Mouse (Mus musculus) left cerebral cortex, adult 18-20 months (tissue): ENCODE data around the gene Selenoo. TPM values are rescaled to one million over a fixed set of nuclear protein-coding genes. Genes with fewer than 3 reads are reported as not detected.

Experiments
- DNase-seq, 2 experiments: peaks; one replicate each; pipeline ENCODE4 v3.0.0; 2021 to 2022; ENCODE audit warnings: low spot score in 2 of 2, mixed read lengths in 1 of 2
- long read RNA-seq, 2 experiments: library from polyadenylated mRNA; stranded (forward); transcript quantifications; one replicate each; pipeline ENCODE4 v2.0.0; 2021
- total RNA-seq, 2 experiments: library from RNA; stranded (reverse); gene quantifications; 2 replicates each; pipeline ENCODE4 v1.2.3; 2021

The Selenoo gene
- total RNA-seq = 10 to 100 TPM; 20.1 to 23.0 TPM
- long read RNA-seq, experiment 1, transcript Selenoo-201 (9 exons, 2,383 nt) = major isoform, 51 of 68 reads
- long read RNA-seq, experiment 1, partial matches to known transcripts = 2 of 68 reads
- long read RNA-seq, experiment 1, other reads (novel, unspliced or antisense) = 14 of 68 reads
- long read RNA-seq, experiment 2, transcript Selenoo-201 (9 exons, 2,383 nt) = major isoform, 36 of 44 reads
- long read RNA-seq, experiment 2, partial matches to known transcripts = 1 of 44 reads
- long read RNA-seq, experiment 2, other reads (novel, unspliced or antisense) = 7 of 44 reads

DNA sequence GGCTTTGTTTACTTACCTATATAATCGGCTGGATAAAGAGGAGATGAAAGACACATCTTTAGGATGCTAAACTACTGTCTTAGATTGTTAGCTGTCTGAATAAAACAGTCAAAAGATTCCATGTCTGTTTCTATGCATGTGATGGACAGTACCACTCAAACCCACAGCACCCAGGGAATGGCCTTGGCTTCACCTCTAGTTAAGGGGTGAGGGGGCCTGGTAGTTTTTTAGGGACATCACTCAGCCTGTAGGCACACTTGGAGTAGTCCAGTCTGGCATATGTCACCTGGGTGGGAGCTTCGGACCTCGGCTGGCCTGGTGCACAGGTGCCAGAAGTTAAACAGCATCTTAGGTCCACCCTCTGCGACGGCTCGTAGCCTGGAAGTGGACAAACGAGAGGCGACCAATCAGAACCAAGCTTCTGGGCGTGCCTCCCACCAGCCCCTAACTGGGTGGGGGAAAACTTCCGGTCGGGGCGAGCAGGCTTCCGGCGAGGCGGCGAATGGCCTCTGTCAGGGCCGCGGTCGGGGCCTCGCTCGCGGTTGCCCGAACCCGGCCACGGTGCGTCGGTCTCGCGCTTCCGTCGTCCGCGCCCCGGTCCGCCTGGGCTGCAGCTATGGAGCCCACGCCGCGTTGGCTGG, at the start of gene Selenoo:
Selenoo (plus strand) TSS at position 478 of the 641 bp plus-strand sequence.
- peak; percentile 89 to 93 for DNase-seq

- no peak for DNase-seq
Observed at GRCm38 (mm10) chr15:89044381-89044780, 44.5 kb upstream of the Selenoo start.

DNA sequence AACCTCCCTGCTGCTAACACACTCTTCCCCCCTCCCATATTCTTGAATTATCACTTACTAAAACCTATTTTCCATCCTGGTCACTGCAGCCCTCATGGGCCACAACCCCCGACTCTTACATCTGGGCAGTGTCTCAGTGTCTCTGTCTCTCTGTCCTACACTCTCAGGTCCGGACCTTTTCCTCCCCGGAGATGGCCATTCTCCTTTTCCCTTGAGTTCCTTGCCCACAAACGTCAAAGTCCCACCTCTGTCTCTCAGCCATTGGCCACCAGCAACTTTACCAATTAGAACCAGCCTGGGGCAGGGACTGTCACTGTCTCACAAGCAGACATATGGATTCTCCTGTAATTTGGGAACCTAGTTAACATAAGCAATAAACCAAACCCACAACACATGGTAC, 42.5 kb upstream of the Selenoo start:
- DNase-seq = no peak

DNA sequence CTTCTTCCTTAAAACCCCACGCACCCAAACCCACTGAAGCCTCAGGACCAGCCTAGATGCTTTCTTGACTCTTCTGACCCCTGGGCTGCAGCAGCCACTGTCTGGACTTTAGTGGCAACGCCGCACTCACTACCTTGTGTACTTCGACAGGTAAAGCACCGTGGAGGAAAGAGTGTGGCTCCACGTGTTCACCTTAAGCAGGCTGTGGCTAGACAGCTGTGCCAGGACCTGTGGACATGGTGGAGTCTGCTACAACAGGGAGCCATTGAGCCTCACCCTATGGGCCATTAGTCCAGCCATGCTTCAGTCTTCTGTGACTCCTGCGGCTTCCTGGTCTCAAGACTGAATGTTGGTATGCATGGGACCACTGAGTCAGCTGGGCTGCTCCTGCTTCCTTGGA, 34.2 kb upstream of the Selenoo start:
- no peak for DNase-seq

DNA sequence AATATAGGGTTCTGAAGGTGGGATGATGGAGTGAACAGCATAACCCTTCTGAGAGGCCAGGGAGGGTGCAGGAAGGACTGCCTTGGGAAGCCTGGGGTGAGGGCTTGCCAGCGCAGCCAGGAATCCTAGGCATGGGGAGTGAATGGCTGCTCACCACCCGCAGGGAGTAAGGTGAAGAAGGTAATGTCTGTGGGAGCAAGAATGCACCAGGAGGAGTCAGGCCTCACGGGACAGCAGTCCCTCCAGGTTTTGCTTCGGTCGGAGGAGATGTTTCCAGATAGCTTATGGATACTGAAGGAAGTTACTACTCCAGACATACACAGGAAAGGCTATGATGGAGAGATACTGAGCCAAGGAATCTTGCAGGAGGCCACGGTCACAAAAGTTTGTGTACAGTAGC, 30.1 kb upstream of the Selenoo start:
- no peak for DNase-seq

DNA sequence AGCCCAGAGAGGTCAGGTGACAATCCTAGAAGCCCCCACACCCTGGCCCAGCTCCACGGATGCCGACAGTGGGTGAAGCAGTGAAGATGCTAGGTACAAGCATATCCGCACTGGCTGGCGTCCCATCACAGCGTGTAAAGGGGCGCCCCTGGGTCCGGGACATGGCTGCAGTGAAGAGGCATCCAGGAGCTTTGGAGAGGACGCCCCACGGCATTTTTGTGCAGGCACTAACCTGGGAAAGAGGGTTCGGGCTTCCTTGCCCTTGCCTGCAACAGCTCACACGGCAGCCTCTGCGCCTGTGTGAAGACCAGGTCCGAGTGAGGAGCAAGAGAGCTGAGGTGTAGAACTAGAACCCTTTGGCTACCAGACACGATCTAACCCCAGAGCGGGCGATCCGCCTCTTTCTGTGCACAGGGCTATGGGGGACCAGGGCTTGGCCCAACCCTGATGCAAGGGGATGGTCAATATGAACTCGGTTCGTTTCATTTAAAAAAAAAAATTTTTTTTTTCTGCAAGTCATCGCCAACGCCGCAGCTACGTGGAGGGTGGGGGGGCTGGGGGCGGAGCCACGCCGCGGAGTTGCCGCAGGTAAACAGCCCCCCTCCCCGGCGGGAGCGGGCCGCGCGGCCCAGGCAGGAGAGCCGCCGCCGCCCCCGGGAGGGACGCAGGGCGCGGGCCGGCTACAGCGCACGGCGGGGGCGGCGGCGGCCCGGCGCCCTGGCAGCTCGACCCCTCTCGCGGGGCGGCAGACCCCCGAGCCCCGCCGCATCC, 29.5 kb upstream of the Selenoo start, which contains the start of gene Panx2:
Panx2 (plus strand) TSS at position 574 of the 771 bp plus-strand sequence.
- DNase-seq = no peak

- no peak for DNase-seq
Observed at GRCm38 (mm10) chr15:89060032-89060681, 28.7 kb upstream of the Selenoo start.

GRCm38 (mm10) chr15:89060811-89061460, 27.9 kb upstream of the Selenoo start:
- no peak for DNase-seq

DNA sequence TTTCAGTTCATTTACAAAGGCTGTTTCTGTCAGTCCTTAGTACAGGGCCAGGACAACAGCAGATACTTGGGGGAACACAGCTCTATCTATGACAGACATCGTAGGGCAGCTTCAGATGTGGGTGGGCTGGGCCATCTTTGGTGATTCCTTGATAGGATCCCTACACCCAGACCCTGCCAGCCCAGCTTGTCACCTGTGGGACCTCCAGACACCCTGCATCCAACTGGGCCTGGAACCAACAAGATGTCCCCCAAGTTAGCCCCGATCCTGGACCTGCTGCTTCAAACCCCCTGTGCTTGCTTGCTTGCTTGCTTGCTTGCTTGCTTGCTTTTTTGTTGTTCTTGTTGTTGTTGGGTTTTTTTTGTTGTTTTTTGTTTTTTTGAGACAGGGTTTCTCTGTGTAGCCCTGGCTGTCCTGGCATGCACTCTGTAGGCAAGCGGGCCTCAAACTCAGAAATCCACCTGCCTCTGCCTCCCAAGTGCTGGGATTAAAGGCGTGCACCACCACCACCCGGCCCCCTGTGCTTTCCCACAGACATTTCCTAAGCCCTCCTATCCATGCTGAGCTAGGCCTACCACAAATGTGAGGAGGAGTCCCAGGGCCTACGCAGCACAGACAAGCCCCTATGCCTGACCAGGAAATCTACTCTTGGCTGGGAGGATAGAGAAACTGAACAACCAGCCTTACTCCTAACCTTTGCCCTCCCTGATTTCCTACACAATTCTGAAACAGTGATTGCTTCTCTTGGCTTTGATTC, 26.9 kb upstream of the Selenoo start:
- DNase-seq = no peak

DNA sequence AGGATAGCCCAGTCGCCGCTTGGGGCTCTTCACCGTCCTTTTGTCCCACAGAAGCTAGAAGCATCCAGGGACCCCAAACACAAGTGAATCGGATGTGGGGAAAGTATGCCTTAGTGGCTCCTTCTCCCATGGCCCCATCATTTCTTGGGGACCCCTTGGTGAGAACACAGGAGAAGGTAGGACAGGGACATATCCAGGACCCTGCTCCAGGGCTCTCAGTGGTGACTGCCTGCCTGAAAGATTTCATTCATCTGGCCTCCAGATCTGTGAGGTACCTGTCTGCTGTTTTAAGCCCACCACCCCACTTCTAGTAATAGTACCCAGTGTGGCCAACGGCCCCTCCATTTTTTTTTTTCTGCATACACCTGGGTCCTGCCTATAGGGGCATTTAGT, 26.4 kb upstream of the Selenoo start:
- no peak for DNase-seq

GRCm38 (mm10) chr15:89063001-89063400, 25.9 kb upstream of the Selenoo start:
- no peak for DNase-seq

- peak; percentile 49 to 61 for DNase-seq
Observed at GRCm38 (mm10) chr15:89063536-89063935, 25.3 kb upstream of the Selenoo start.

DNA sequence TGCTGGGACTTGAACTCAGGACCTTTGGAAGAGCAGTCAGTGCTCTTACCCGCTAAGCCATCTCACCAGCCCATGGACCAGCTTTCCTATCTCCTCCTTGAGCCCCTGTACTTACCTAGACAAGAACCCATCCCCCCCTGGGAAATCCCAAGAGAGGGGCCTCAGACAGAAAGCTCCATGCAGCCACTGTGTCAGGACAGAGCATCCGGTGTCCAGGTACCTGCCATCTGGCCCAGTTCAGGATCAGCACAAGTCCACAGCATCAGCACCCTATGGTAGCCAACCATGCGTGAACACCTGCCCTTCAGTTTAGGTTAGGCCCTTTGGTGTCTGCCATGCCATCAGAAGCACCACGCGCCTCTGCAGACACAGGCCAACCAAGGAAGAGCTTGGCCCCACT, 24.0 kb upstream of the Selenoo start:
- DNase-seq = no peak

GRCm38 (mm10) chr15:89067609-89068008, 21.3 kb upstream of the Selenoo start:
- no peak for DNase-seq

GRCm38 (mm10) chr15:89068226-89068625, 20.7 kb upstream of the Selenoo start:
- no peak for DNase-seq

DNA sequence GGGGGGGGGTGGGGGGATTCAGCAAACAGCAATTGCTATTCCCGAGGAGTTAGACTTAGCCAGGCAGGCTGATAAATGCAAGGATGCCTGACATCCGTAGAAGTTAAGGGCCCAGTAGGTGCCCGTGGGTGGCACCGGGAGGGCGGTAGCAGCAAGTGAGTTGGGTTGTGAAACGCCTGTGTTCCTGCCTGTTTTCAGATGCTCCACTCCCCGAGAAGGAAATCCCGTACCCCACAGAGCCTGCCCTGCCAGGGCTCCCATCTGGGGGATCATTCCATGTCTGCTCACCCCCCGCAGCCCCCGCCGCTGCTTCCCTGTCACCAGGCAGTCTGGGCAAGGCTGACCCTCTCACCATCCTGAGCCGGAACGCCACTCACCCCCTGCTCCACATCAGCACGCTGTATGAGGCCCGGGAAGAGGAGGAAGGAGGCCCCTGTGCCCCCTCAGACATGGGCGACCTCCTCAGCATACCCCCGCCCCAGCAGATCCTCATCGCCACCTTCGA, 19.5 kb upstream of the Selenoo start:
- no peak for DNase-seq

DNA sequence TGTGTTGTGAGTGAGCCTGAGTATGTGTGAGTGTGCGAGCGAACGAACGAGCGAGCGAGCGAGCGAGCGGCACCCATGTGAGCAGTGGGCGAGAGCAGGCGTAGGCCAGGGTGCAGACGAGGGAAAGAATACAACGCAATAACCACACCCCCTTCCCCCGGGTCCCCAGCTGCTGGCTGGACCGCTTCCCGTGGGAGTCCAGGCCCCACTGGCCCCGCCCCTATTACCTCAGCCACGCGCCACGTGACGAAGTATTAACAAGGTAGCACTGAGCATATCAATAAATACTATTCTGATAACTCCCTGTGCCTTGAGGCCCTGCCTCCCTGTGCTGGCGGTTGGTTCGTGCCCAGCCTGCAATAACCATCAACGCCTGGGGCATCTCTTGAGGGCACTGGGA, 18.3 kb upstream of the Selenoo start:
- DNase-seq = no peak

GRCm38 (mm10) chr15:89073993-89074603, 14.8 kb upstream of the Selenoo start:
- no peak for DNase-seq

- no peak for DNase-seq
Observed at GRCm38 (mm10) chr15:89074613-89075477, 14.0 kb upstream of the Selenoo start, which contains the start of gene Trabd. TSS of gene Trabd (plus strand) at chr15:89075124.
